Mouse (Mus musculus): ENCODE data around the gene Fcho2. TPM values are rescaled to one million over a fixed set of nuclear protein-coding genes. Genes with fewer than 3 reads are reported as not detected.

The Fcho2 gene
- polyA plus RNA-seq, 2 experiments, result 25.3 to 39.2 TPM

GRCm38 (mm10) chr13:98690886-98691285 lies 124.4 kb downstream of the Fcho2 start:
- ATAC-seq (ENCODE audit: low FRiP score, low read depth) (no peak), DNase-seq (ENCODE audit: low spot score) (no peak)
- Histone ChIP-seq H3K9me3 (ENCODE audit: control insufficient read depth, low read length) (no peaks in the 10 kb centered on the region), H3K4me3 (replicated peaks; ENCODE audit: low read length) (no peak overlapping the region), H3K27ac (replicated peaks; ENCODE audit: low read depth, low read length) (no peak overlapping the region), H3K36me3 (ENCODE audit: control insufficient read depth, insufficient read depth, low read length) (no peaks in the 10 kb centered on the region), H3K4me2 (replicated peaks; ENCODE audit: low read depth, low read length, severe bottlenecking) (no peak overlapping the region), H3K27me3 (ENCODE audit: control insufficient read depth, insufficient read depth, low read length) (peaks cover 21% of the 10 kb centered on the region), H3K4me1 (ENCODE audit: control insufficient read depth, insufficient read depth, low read length) (peaks cover 5% of the 10 kb centered on the region; the same call in 1 of the 2 replicates), H3K9ac (ENCODE audit: low read depth, low read length, severe bottlenecking) (no peak overlapping the region)
- WGBS, result 86% methylated on average over 11 of the region's 11 CpGs
- TF ChIP-seq POLR2A (IDR thresholded peaks at IDR 0.05; ENCODE audit: borderline replicate concordance, extremely low read depth, insufficient read depth, insufficient read length), result no peak

DNA sequence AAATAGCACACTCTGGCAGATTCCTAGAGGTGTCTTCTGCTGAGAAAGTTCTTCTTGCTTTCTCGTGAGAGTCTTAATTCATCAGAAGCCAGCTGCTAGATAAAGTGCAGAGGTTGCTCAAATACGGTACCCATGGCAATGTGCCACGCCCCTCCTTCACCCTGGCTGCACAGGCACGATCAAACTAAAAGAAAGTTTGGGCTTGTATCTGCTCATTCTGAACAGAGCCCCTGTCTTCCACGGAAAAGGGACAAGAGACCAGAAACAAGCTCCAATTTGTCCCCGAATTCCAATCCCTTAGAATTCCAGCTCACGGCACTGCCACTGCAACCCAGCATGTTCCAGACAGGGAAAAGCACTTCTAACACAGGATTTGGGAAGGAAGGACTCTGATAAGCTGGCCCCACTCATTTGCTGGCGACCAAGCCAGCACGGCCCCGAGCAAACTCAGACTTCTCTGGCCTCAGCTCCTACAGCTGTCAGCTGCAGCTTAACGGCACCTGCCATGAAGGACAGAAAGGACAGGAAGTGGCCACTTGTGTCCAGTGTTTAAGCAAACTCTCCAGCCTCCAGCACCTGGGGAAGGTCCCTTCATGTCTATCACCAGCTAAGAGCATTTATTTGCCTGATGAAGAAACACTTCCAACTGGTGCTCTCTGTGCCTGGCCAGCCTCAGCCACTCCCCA lies 125.5 kb downstream of the Fcho2 start:
- no peak for TF ChIP-seq POLR2A (IDR thresholded peaks at IDR 0.05; ENCODE audit: borderline replicate concordance, extremely low read depth, insufficient read depth, insufficient read length)
- Histone ChIP-seq H3K9ac (ENCODE audit: low read depth, low read length, severe bottlenecking) (no peak overlapping the region), H3K36me3 (ENCODE audit: control insufficient read depth, insufficient read depth, low read length) (no peaks in the 10 kb centered on the region), H3K4me2 (replicated peaks; ENCODE audit: low read depth, low read length, severe bottlenecking) (no peak overlapping the region), H3K27me3 (ENCODE audit: control insufficient read depth, insufficient read depth, low read length) (peaks cover 11% of the 10 kb centered on the region; the same call in 1 of the 2 replicates), H3K27ac (replicated peaks; ENCODE audit: low read depth, low read length) (no peak overlapping the region), H3K4me1 (ENCODE audit: control insufficient read depth, insufficient read depth, low read length) (no peaks in the 10 kb centered on the region), H3K9me3 (ENCODE audit: control insufficient read depth, low read length) (no peaks in the 10 kb centered on the region), H3K4me3 (replicated peaks; ENCODE audit: low read length) (no peak overlapping the region)
- no peak for DNase-seq (ENCODE audit: low spot score)
- ATAC-seq (ENCODE audit: low FRiP score, low read depth), result no peak
- 57% methylated on average over 11 of the region's 11 CpGs for WGBS

DNA sequence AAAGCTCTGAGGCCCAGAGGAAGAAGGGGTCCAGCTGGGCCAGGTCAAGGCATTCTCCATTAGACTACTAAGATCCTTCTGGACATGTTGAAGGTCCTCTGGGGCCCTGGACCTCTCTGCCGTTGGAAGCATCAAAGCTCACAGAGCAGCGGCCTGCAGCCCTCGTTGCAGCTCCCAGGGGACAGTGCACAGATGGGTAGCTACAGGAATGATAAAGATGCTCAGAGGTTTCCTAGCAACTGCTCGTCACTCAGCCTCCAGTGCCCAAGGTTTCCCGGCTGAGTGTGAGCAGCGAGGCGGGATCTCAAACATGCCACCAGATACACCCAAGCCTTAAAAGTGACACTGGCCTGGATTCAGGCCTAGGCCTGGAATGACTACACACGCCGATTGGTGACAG lies 127.3 kb downstream of the Fcho2 start:
- Histone ChIP-seq H3K27me3 (ENCODE audit: control insufficient read depth, insufficient read depth, low read length) (no peaks in the 10 kb centered on the region), H3K4me1 (ENCODE audit: control insufficient read depth, insufficient read depth, low read length) (no peaks in the 10 kb centered on the region), H3K9ac (ENCODE audit: low read depth, low read length, severe bottlenecking) (no peak overlapping the region), H3K4me3 (replicated peaks; ENCODE audit: low read length) (no peak overlapping the region), H3K9me3 (ENCODE audit: control insufficient read depth, low read length) (no peaks in the 10 kb centered on the region), H3K27ac (replicated peaks; ENCODE audit: low read depth, low read length) (no peak overlapping the region), H3K36me3 (ENCODE audit: control insufficient read depth, insufficient read depth, low read length) (no peaks in the 10 kb centered on the region), H3K4me2 (replicated peaks; ENCODE audit: low read depth, low read length, severe bottlenecking) (no peak overlapping the region)
- WGBS, result 51% methylated on average over 9 of the region's 9 CpGs
- DNase-seq (ENCODE audit: low spot score) (no peak), ATAC-seq (ENCODE audit: low FRiP score, low read depth) (no peak)
- no peak for TF ChIP-seq POLR2A (IDR thresholded peaks at IDR 0.05; ENCODE audit: borderline replicate concordance, extremely low read depth, insufficient read depth, insufficient read length)

GRCm38 (mm10) chr13:98684144-98684900 lies 130.9 kb downstream of the Fcho2 start:
- Histone ChIP-seq H3K4me3 (replicated peaks; ENCODE audit: low read length) (no peak overlapping the region), H3K27me3 (ENCODE audit: control insufficient read depth, insufficient read depth, low read length) (no peaks in the 10 kb centered on the region), H3K9ac (ENCODE audit: low read depth, low read length, severe bottlenecking) (no peak overlapping the region), H3K27ac (replicated peaks; ENCODE audit: low read depth, low read length) (no peak overlapping the region), H3K4me1 (ENCODE audit: control insufficient read depth, insufficient read depth, low read length) (peaks cover 4% of the 10 kb centered on the region; the same call in 1 of the 2 replicates), H3K36me3 (ENCODE audit: control insufficient read depth, insufficient read depth, low read length) (no peaks in the 10 kb centered on the region), H3K9me3 (ENCODE audit: control insufficient read depth, low read length) (no peaks in the 10 kb centered on the region), H3K4me2 (replicated peaks; ENCODE audit: low read depth, low read length, severe bottlenecking) (no peak overlapping the region)
- no peak for DNase-seq (ENCODE audit: low spot score)
- TF ChIP-seq POLR2A (IDR thresholded peaks at IDR 0.05; ENCODE audit: borderline replicate concordance, extremely low read depth, insufficient read depth, insufficient read length), result no peak
- 44% methylated on average over 9 of the region's 9 CpGs for WGBS
- no peak for ATAC-seq (ENCODE audit: low FRiP score, low read depth)

DNA sequence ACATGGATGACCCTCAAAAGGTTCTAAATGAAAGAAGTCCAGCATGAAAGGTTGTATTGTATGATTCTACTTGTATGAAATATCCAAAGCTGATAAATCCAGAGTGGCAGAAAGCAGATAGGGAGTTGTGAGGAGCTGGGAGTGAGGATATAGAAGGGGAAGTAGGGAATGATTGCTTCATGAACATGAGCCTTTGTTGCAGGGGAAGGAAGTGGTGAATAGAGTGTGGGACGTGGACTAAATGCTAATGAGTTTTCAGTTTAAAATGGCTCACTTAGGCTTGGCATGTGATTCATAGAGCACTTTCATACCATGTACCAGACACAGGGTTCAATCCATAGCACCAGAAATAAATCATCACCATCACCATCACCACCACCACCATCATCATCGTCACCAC lies 131.8 kb downstream of the Fcho2 start:
- 84% methylated on average over 2 of the region's 2 CpGs for WGBS
- Histone ChIP-seq H3K4me2 (replicated peaks; ENCODE audit: low read depth, low read length, severe bottlenecking) (no peak overlapping the region), H3K4me3 (replicated peaks; ENCODE audit: low read length) (no peak overlapping the region), H3K27me3 (ENCODE audit: control insufficient read depth, insufficient read depth, low read length) (no peaks in the 10 kb centered on the region), H3K9ac (ENCODE audit: low read depth, low read length, severe bottlenecking) (no peak overlapping the region), H3K27ac (replicated peaks; ENCODE audit: low read depth, low read length) (no peak overlapping the region), H3K4me1 (ENCODE audit: control insufficient read depth, insufficient read depth, low read length) (peaks cover 4% of the 10 kb centered on the region; the same call in 1 of the 2 replicates), H3K36me3 (ENCODE audit: control insufficient read depth, insufficient read depth, low read length) (no peaks in the 10 kb centered on the region), H3K9me3 (ENCODE audit: control insufficient read depth, low read length) (no peaks in the 10 kb centered on the region)
- DNase-seq (ENCODE audit: low spot score) (no peak), ATAC-seq (ENCODE audit: low FRiP score, low read depth) (no peak)
- TF ChIP-seq POLR2A (IDR thresholded peaks at IDR 0.05; ENCODE audit: borderline replicate concordance, extremely low read depth, insufficient read depth, insufficient read length), result no peak

Measured in limb, embryonic 14.5 days (tissue).